Mouse (Mus musculus) lung, embryonic 14.5 days (tissue): ENCODE data around the gene Prdx2. TPM values are rescaled to one million over a fixed set of nuclear protein-coding genes. Genes with fewer than 3 reads are reported as not detected.

Experiments used
- ATAC-seq: fragments of 200-750 bp; cut with Nextera tagmentation; 2 replicates; pipeline ENCODE4 v1.8.0; 2017; ENCODE audit warnings: mild to moderate bottlenecking, moderate TSS enrichment, moderate library complexity; ENCODE audit not compliant: insufficient read depth
- DNase-seq: peaks from one replicate; pipeline ENCODE4 v3.0.0-alpha.2; 2015
- H3K27ac ChIP-seq: fragments of 300-500 bp; sonication (generic); 2 replicates; pipeline ENCODE4 v1.5.1; 2014; ENCODE audit warnings: low read depth, mild to moderate bottlenecking, moderate library complexity
- H3K27me3 ChIP-seq: fragments of 300-500 bp; sonication (generic); 2 replicates; pipeline ENCODE4 v1.6.1; 2014; ENCODE audit warnings: low read length, control low read depth; ENCODE audit not compliant: insufficient read depth
- H3K36me3 ChIP-seq: fragments of 300-500 bp; sonication (generic); 2 replicates; pipeline ENCODE4 v1.6.1; 2014; ENCODE audit warnings: control low read depth; ENCODE audit not compliant: insufficient read depth
- H3K4me1 ChIP-seq: fragments of 300-500 bp; sonication (generic); 2 replicates; pipeline ENCODE4 v1.6.1; 2014; ENCODE audit warnings: antibody characterized with exemption, control low read depth; ENCODE audit not compliant: insufficient read depth
- H3K4me2 ChIP-seq: fragments of 300-500 bp; sonication (generic); 2 replicates; pipeline ENCODE4 v1.6.1; 2014; ENCODE audit warnings: mild to moderate bottlenecking
- H3K4me3 ChIP-seq: fragments of 300-500 bp; sonication (generic); 2 replicates; pipeline ENCODE4 v1.5.1; 2014; ENCODE audit warnings: low read depth, low read length
- H3K9ac ChIP-seq: fragments of 300-500 bp; sonication (generic); 2 replicates; pipeline ENCODE4 v1.6.1; 2014
- H3K9me3 ChIP-seq: fragments of 300-500 bp; sonication (generic); 2 replicates; pipeline ENCODE4 v1.6.1; 2016; ENCODE audit warnings: low read depth, low read length, control low read depth
- CTCF ChIP-seq: IDR thresholded peaks from 2 replicates; pipeline ENCODE4 v1.5.1; 2016; ENCODE audit warnings: antibody characterized with exemption, low read depth
- WGBS: fragments of 180-500 bp; shearing (Covaris S2); extraction: QIAGEN DNeasy Blood & Tissue Kit; methylation state at CpG from one replicate; pipeline ENCODE4 v1.1.7; 2014; 5-methylcytosine and 5-hydroxymethylcytosine counted together
- microRNA-seq: library from miRNA; unstranded; fragments of <30 nt; microRNA quantifications from one replicate; pipeline ENCODE4, GENCODE M21; 2016; ENCODE audit warnings: borderline number of aligned reads
- polyA plus RNA-seq: library from polyadenylated mRNA; unstranded; fragments of >200 nt; fragmentation: Nextera tagmentation; extraction: Ambion mirVana; gene quantifications from 2 replicates; pipeline ENCODE4 v1.2.1, GENCODE M21; 2014

Prdx2 gene
- polyA plus RNA-seq, 1 experiment from 2014 or later = 843 TPM

GRCm38 (mm10) chr8:85011242-85011641 is 41.9 kb downstream of the Prdx2 start:
- Histone ChIP-seq H3K4me3 (no peak overlapping the region), H3K9me3 (no peaks in the 10 kb centered on the region), H3K27ac (no peak overlapping the region), H3K4me2 (no peak overlapping the region), H3K4me1 (no peaks in the 10 kb centered on the region), H3K9ac (no peak overlapping the region), H3K27me3 (peaks cover 50% of the 10 kb centered on the region), H3K36me3 (no peaks in the 10 kb centered on the region)
- no peak for TF ChIP-seq CTCF
- WGBS = 14% methylated on average over 28 of the region's 28 CpGs
- DNase-seq (peak; percentile 24), ATAC-seq (no peak)

- WGBS = 6% methylated on average over 26 of the region's 26 CpGs
- Histone ChIP-seq H3K27ac (no peak overlapping the region), H3K36me3 (peaks cover 11% of the 10 kb centered on the region; the same call in 1 of the 2 replicates), H3K4me3 (peak overlapping the region; percentile 24), H3K27me3 (peaks cover 42% of the 10 kb centered on the region), H3K4me1 (no peaks in the 10 kb centered on the region), H3K9me3 (no peaks in the 10 kb centered on the region), H3K9ac (no peak overlapping the region), H3K4me2 (peak overlapping the region; percentile 51)
- peak; percentile 87 for DNase-seq
- peak; percentile 79 for TF ChIP-seq CTCF
- peak; percentile 50; the same call in 1 of the 2 replicates for ATAC-seq
Observed at GRCm38 (mm10) chr8:85013230-85013840, 43.9 kb downstream of the Prdx2 start.

- 44% methylated on average over 2 of the region's 2 CpGs for WGBS
- Histone ChIP-seq H3K4me3 (peak within 1 kb of the TSS; percentile 24), H3K9me3 (no peaks in the 10 kb centered on the region), H3K9ac (no peak within 1 kb of the TSS), H3K27me3 (peaks cover 37% of the 10 kb centered on the region), H3K27ac (no peak within 1 kb of the TSS), H3K4me2 (peak within 1 kb of the TSS; percentile 51), H3K4me1 (no peaks in the 10 kb centered on the region), H3K36me3 (peaks cover 22% of the 10 kb centered on the region)
- DNase-seq (no peak), ATAC-seq (no peak)
- TF ChIP-seq CTCF = no peak
Observed at GRCm38 (mm10) chr8:85014431-85014830, 45.0 kb downstream of the Prdx2 start, which contains the start of gene Best2. Best2 (minus strand) TSS chr8:85014531.

DNA sequence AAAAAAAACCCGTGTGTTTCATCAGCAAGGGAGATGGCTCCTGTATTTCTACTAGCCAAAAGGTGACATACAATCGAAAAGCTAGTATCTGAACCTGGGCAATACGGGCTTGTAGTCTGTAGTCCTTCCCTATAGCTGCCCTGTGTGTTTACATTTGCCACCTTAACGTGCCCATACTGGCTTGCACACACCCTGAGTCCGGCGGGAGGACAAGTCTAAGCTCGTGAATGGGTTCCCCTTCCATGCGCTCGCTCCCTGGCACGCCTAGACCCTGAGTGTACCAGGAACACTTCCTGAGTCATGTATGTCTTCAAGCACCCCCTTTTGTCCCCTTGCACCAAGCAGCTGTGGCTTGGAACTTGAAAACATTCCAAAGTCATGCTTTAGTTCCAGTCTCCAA is 47.3 kb downstream of the Prdx2 start:
- no peak overlapping the region for H3K27ac ChIP-seq
- WGBS = 54% methylated on average over 10 of the region's 10 CpGs
- no peaks in the 10 kb centered on the region for H3K4me1 ChIP-seq
- no peak for TF ChIP-seq CTCF
- H3K27me3 ChIP-seq = peaks cover 20% of the 10 kb centered on the region
- H3K9ac ChIP-seq = no peak overlapping the region
- no peaks in the 10 kb centered on the region for H3K9me3 ChIP-seq
- no peak for ATAC-seq
- no peak overlapping the region for H3K4me3 ChIP-seq
- H3K4me2 ChIP-seq = no peak overlapping the region
- no peak for DNase-seq
- peaks cover 44% of the 10 kb centered on the region for H3K36me3 ChIP-seq

- no peaks in the 10 kb centered on the region for H3K9me3 ChIP-seq
- H3K27ac ChIP-seq = no peak overlapping the region
- H3K4me3 ChIP-seq = no peak overlapping the region
- H3K4me2 ChIP-seq = no peak overlapping the region
- DNase-seq (no peak), ATAC-seq (no peak)
- 45% methylated on average over 5 of the region's 5 CpGs for WGBS
- peaks cover 49% of the 10 kb centered on the region for H3K36me3 ChIP-seq
- H3K27me3 ChIP-seq = peaks cover 19% of the 10 kb centered on the region
- no peak for TF ChIP-seq CTCF
- no peaks in the 10 kb centered on the region for H3K4me1 ChIP-seq
- H3K9ac ChIP-seq = no peak overlapping the region
Observed at GRCm38 (mm10) chr8:85017209-85017608, 47.8 kb downstream of the Prdx2 start.

GRCm38 (mm10) chr8:85021514-85022055 is 52.2 kb downstream of the Prdx2 start:
- Histone ChIP-seq H3K4me3 (no peak overlapping the region), H3K4me2 (no peak overlapping the region), H3K27ac (no peak overlapping the region), H3K4me1 (peaks cover 9% of the 10 kb centered on the region), H3K27me3 (no peaks in the 10 kb centered on the region), H3K36me3 (peaks cover 68% of the 10 kb centered on the region), H3K9me3 (no peaks in the 10 kb centered on the region), H3K9ac (no peak overlapping the region)
- TF ChIP-seq CTCF = no peak
- no peak for DNase-seq
- 90% methylated on average over 3 of the region's 3 CpGs for WGBS
- no peak for ATAC-seq

DNA sequence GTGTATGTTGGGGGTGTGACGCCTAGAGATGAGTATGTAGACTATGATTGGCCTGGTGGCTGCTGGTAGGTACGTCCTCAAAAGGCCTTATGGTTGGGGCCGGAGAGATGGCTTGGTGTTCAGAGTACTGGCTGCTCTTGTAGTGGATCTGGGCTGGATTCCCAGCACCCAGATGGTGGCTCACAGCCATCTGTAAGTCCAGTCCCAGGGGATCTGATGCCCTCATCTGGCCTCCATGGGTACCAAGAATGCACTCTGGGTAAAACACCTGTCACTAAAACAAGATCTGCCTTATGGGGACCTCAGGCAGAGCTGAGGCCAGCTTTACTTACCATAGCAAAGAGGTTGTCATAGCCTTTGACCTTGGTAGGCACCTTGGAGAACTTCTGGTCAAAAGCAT is 54.5 kb downstream of the Prdx2 start:
- Histone ChIP-seq H3K36me3 (peaks cover 52% of the 10 kb centered on the region), H3K4me1 (peaks cover 17% of the 10 kb centered on the region), H3K9me3 (no peaks in the 10 kb centered on the region), H3K9ac (no peak overlapping the region), H3K27ac (no peak overlapping the region), H3K4me3 (peak overlapping the region; percentile 87; the same call in 1 of the 2 replicates), H3K4me2 (peak overlapping the region; percentile 70), H3K27me3 (no peaks in the 10 kb centered on the region)
- WGBS = 92% methylated on average over 3 of the region's 3 CpGs
- ATAC-seq (no peak), DNase-seq (no peak)
- TF ChIP-seq CTCF = no peak

Small RNA genes within 50 kb of the gene (microRNA-seq; reads per million reads assigned to microRNA genes)
- not detected for gene Gm24197

Other genes starting within 250 kb of the Prdx2 start
- 2.7 and 2.8 TPM in 2 replicates for gene G430095P16Rik, start 246.6 kb upstream of the Prdx2 start, polyA plus RNA-seq
- 42.3 and 44.1 TPM in 2 replicates for gene Nfix, start 169.2 kb upstream of the Prdx2 start, polyA plus RNA-seq
- 4.5 and 4.6 TPM in 2 replicates for gene Dand5, start 146.8 kb upstream of the Prdx2 start, polyA plus RNA-seq
- gene Gadd45gip1, start 138.1 kb upstream of the Prdx2 start, polyA plus RNA-seq = 44.2 and 45.0 TPM in 2 replicates
- 118 and 123 TPM in 2 replicates for gene Rad23a, start 128.9 kb upstream of the Prdx2 start, polyA plus RNA-seq
- gene Calr, start 122.7 kb upstream of the Prdx2 start, polyA plus RNA-seq = 886 and 920 TPM in 2 replicates
- 92.9 and 103 TPM in 2 replicates for gene Farsa, start 112.6 kb upstream of the Prdx2 start, polyA plus RNA-seq
- 79.9 and 94.8 TPM in 2 replicates for gene Syce2, start 97.5 kb upstream of the Prdx2 start, polyA plus RNA-seq
- gene Gcdh, start 75.7 kb upstream of the Prdx2 start, polyA plus RNA-seq = 28.1 and 30.4 TPM in 2 replicates
- gene Klf1, start 67.7 kb upstream of the Prdx2 start, polyA plus RNA-seq = 1.8 and 1.9 TPM in 2 replicates
- 12.0 and 15.3 TPM in 2 replicates for gene Dnase2a, start 61.0 kb upstream of the Prdx2 start, polyA plus RNA-seq
- gene Mast1, start 32.2 kb upstream of the Prdx2 start, polyA plus RNA-seq = 0.30 and 0.39 TPM in 2 replicates
- gene Rtbdn, start 22.6 kb upstream of the Prdx2 start, polyA plus RNA-seq = not detected in 2 replicates
- gene Gm49661, start 154 bp upstream of the Prdx2 start, polyA plus RNA-seq = not detected in 2 replicates
- 117 and 121 TPM in 2 replicates for gene Rnaseh2a, start 180 bp downstream of the Prdx2 start, polyA plus RNA-seq
- gene Junb, start 9.1 kb downstream of the Prdx2 start, polyA plus RNA-seq = 12.8 and 15.4 TPM in 2 replicates
- 15.2 and 18.0 TPM in 2 replicates for gene Hook2, start 21.0 kb downstream of the Prdx2 start, polyA plus RNA-seq
- gene Best2, start 44.9 kb downstream of the Prdx2 start, polyA plus RNA-seq = not detected in 2 replicates
- gene Asna1, start 55.7 kb downstream of the Prdx2 start, polyA plus RNA-seq = 97.2 and 98.0 TPM in 2 replicates
- gene Trir, start 57.2 kb downstream of the Prdx2 start, polyA plus RNA-seq = 153 and 156 TPM in 2 replicates
- gene Tnpo2, start 67.3 kb downstream of the Prdx2 start, polyA plus RNA-seq = 17.9 and 20.2 TPM in 2 replicates
- 23.1 and 23.7 TPM in 2 replicates for gene Fbxw9, start 90.5 kb downstream of the Prdx2 start, polyA plus RNA-seq
- 0.72 TPM in 1 of 2 replicates, not detected in the other for gene Gm5741, start 98.4 kb downstream of the Prdx2 start, polyA plus RNA-seq
- gene Dhps, start 102.2 kb downstream of the Prdx2 start, polyA plus RNA-seq = 60.3 and 61.5 TPM in 2 replicates
- 155 and 158 TPM in 2 replicates for gene Wdr83os, start 111.2 kb downstream of the Prdx2 start, polyA plus RNA-seq
- gene Wdr83, start 111.7 kb downstream of the Prdx2 start, polyA plus RNA-seq = 42.9 and 45.3 TPM in 2 replicates
- gene Man2b1, start 113.7 kb downstream of the Prdx2 start, polyA plus RNA-seq = 32.7 and 33.9 TPM in 2 replicates
- 1.7 and 2.3 TPM in 2 replicates for gene Zfp791, start 153.5 kb downstream of the Prdx2 start, polyA plus RNA-seq
- not detected in 2 replicates for gene Cks1brt, start 182.3 kb downstream of the Prdx2 start, polyA plus RNA-seq